Mouse (Mus musculus) kidney, postnatal 0 days (tissue): ENCODE results near the gene Ifitm5. TPM values are rescaled to one million over a fixed set of nuclear protein-coding genes. Genes with fewer than 3 reads are reported as not detected.

ENCODE experiments used
- ATAC-seq: fragments of 200-750 bp; cut with Nextera tagmentation; replicated peaks from 2 replicates; pipeline ENCODE4 v1.8.0; 2017; ENCODE audit warnings: low read depth, moderate number of reproducible peaks, moderate TSS enrichment, moderate library complexity; ENCODE audit not compliant: low FRiP score
- DNase-seq: peaks from one replicate; pipeline ENCODE4 v3.0.0-alpha.2; 2016; ENCODE audit warnings: low spot score
- H3K27ac ChIP-seq: fragments of 300-500 bp; sonication (generic); 2 replicates; pipeline ENCODE4 v1.5.1; 2014; ENCODE audit warnings: mild to moderate bottlenecking
- H3K27me3 ChIP-seq: fragments of 300-500 bp; sonication (generic); 2 replicates; pipeline ENCODE4 v1.6.1; 2014; ENCODE audit warnings: low read length, mixed read lengths; ENCODE audit not compliant: insufficient read depth
- H3K36me3 ChIP-seq: fragments of 300-500 bp; sonication (generic); 2 replicates; pipeline ENCODE4 v1.6.1; 2014; ENCODE audit warnings: low read length, mixed read lengths; ENCODE audit not compliant: insufficient read depth
- H3K4me1 ChIP-seq: fragments of 300-500 bp; sonication (generic); replicated peaks from 2 replicates; pipeline ENCODE4 v1.6.1; 2014; ENCODE audit warnings: antibody characterized with exemption, low read length, mixed read lengths; ENCODE audit not compliant: insufficient read depth
- H3K4me2 ChIP-seq: fragments of 300-500 bp; sonication (generic); 2 replicates; pipeline ENCODE4 v1.6.1; 2014; ENCODE audit warnings: mild to moderate bottlenecking, low read length, moderate library complexity, mixed read lengths
- H3K4me3 ChIP-seq: fragments of 300-500 bp; sonication (generic); replicated peaks from 2 replicates; pipeline ENCODE4 v1.5.1; 2014; ENCODE audit warnings: low read depth, low read length
- H3K9ac ChIP-seq: fragments of 300-500 bp; sonication (generic); 2 replicates; pipeline ENCODE4 v1.6.1; 2014; ENCODE audit warnings: low read depth, low read length
- H3K9me3 ChIP-seq: fragments of 300-500 bp; sonication (generic); replicated peaks from 2 replicates; pipeline ENCODE4 v1.6.1; 2016; ENCODE audit warnings: low read length, inconsistent platforms, mixed read lengths
- CTCF ChIP-seq: IDR thresholded peaks from 2 replicates; pipeline ENCODE4 v1.5.1; 2016; ENCODE audit warnings: antibody characterized with exemption, low read depth, mild to moderate bottlenecking, moderate library complexity
- WGBS: fragments of 180-500 bp; shearing (Covaris S2); extraction: QIAGEN DNeasy Blood & Tissue Kit; methylation state at CpG from one replicate; pipeline ENCODE4 v1.1.7; 2014; 5-methylcytosine and 5-hydroxymethylcytosine counted together
- polyA plus RNA-seq: library from polyadenylated mRNA; unstranded; fragments of >200 nt; fragmentation: Nextera tagmentation; extraction: Ambion mirVana; gene quantifications from 2 replicates; pipeline ENCODE4 v1.2.1, GENCODE M21; 2015

Ifitm5 gene
- polyA plus RNA-seq, 1 experiment from 2014 or later: 2.2 TPM

DNA sequence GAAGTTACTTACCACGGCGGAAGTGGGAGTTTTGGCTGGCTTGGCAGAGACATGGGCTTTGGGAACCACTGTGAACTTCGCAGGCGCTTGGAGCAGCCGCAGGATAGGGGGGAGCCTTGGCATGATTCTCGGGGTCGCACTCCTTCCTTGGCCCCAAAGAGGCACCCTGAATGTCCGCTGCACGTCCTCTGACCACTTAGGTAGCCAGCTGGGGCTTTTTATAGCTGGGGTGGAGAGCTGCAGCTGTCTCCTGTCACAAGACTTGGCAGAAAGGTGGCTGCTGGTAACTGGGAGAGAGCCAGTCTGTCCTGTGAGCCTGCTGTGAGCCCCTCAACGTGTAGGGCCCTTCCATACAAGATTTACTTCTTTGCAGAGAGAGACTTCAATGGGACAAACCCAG lies 49.9 kb downstream of the Ifitm5 start, which contains the start of gene Cox8b:
TSS of gene Cox8b (minus strand) at position 227 of the 400 bp plus-strand sequence.
- Histone ChIP-seq H3K4me2 (no peak within 1 kb of the TSS), H3K4me3 (no peak within 1 kb of the TSS), H3K4me1 (no peaks in the 10 kb centered on the region; the same call in 1 of the 2 replicates), H3K36me3 (peaks cover 17% of the 10 kb centered on the region), H3K27me3 (no peaks in the 10 kb centered on the region), H3K27ac (no peak within 1 kb of the TSS), H3K9me3 (no peaks in the 10 kb centered on the region), H3K9ac (no peak within 1 kb of the TSS)
- no peak for ATAC-seq
- WGBS: 53% methylated on average over 10 of the region's 10 CpGs
- no peak for TF ChIP-seq CTCF
- DNase-seq: no peak

DNA sequence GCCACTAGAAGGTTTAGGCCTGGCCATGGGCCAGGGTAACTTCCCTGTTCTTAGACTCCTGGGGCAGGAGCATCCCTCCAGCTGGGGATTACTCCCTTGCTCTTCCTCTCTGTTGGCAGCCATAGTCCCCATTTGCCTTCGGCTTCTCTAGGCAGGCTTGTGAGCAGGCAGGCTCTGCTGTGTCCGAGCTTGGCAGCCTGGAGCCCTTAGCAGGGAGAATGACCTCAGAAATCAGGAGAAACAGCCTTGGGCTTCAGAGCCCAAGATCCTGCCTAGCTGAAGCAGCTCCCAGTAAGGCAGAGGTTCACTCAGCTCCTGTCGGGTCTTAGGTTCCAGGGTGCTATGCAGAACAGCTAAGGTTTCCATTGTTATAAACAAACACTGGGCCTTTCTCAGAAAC lies 51.0 kb downstream of the Ifitm5 start:
- peaks cover 23% of the 10 kb centered on the region for H3K36me3 ChIP-seq
- no peaks in the 10 kb centered on the region for H3K27me3 ChIP-seq
- no peaks in the 10 kb centered on the region for H3K9me3 ChIP-seq
- H3K27ac ChIP-seq: no peak overlapping the region
- no peaks in the 10 kb centered on the region; the same call in 1 of the 2 replicates for H3K4me1 ChIP-seq
- no peak overlapping the region for H3K9ac ChIP-seq
- WGBS: 81% methylated on average over 3 of the region's 3 CpGs
- no peak for TF ChIP-seq CTCF
- DNase-seq (no peak), ATAC-seq (no peak)
- H3K4me2 ChIP-seq: no peak overlapping the region
- H3K4me3 ChIP-seq: no peak overlapping the region

Other genes with a start within 250 kb of the Ifitm5 start
- gene Cyp2e1, start 186.6 kb downstream of the Ifitm5 start, polyA plus RNA-seq: 4.4 and 6.2 TPM in 2 replicates
- gene Syce1, start 162.4 kb downstream of the Ifitm5 start, polyA plus RNA-seq: not detected in 2 replicates
- 1.2 and 1.3 TPM in 2 replicates for gene Zfp941, start 128.1 kb downstream of the Ifitm5 start, polyA plus RNA-seq
- gene Urah, start 115.3 kb downstream of the Ifitm5 start, polyA plus RNA-seq: 0.61 and 1.1 TPM in 2 replicates
- gene Scgb1c1, start 104.7 kb downstream of the Ifitm5 start, polyA plus RNA-seq: not detected in 2 replicates
- not detected in 2 replicates for gene Odf3, start 102.5 kb downstream of the Ifitm5 start, polyA plus RNA-seq
- gene Gm45785, start 94.0 kb downstream of the Ifitm5 start, polyA plus RNA-seq: 0.18 TPM in 1 of 2 replicates, not detected in the other
- gene Ric8a, start 93.3 kb downstream of the Ifitm5 start, polyA plus RNA-seq: 45.0 and 53.1 TPM in 2 replicates
- 48.0 and 53.9 TPM in 2 replicates for gene Bet1l, start 92.7 kb downstream of the Ifitm5 start, polyA plus RNA-seq
- gene Psmd13, start 68.3 kb downstream of the Ifitm5 start, polyA plus RNA-seq: 198 and 219 TPM in 2 replicates
- 47.2 and 48.6 TPM in 2 replicates for gene Sirt3, start 68.0 kb downstream of the Ifitm5 start, polyA plus RNA-seq
- 0.39 and 0.47 TPM in 2 replicates for gene Cox8b, start 49.8 kb downstream of the Ifitm5 start, polyA plus RNA-seq
- 2.1 and 2.6 TPM in 2 replicates for gene Nlrp6, start 29.4 kb downstream of the Ifitm5 start, polyA plus RNA-seq
- gene Pgghg, start 8.9 kb downstream of the Ifitm5 start, polyA plus RNA-seq: 20.3 and 20.7 TPM in 2 replicates
- gene Gm45717, start 5.6 kb upstream of the Ifitm5 start, polyA plus RNA-seq: 0.45 and 0.68 TPM in 2 replicates
- 1,203 and 1,251 TPM in 2 replicates for gene Ifitm2, start 5.7 kb upstream of the Ifitm5 start, polyA plus RNA-seq
- gene Ifitm1, start 16.9 kb upstream of the Ifitm5 start, polyA plus RNA-seq: 117 and 163 TPM in 2 replicates
- gene Ifitm3, start 60.5 kb upstream of the Ifitm5 start, polyA plus RNA-seq: 515 and 606 TPM in 2 replicates
- 1.1 and 1.5 TPM in 2 replicates for gene Ifitm6, start 67.6 kb upstream of the Ifitm5 start, polyA plus RNA-seq
- not detected in 2 replicates for gene Gm17387, start 78.8 kb upstream of the Ifitm5 start, polyA plus RNA-seq
- 6.4 and 7.4 TPM in 2 replicates for gene B4galnt4, start 110.8 kb upstream of the Ifitm5 start, polyA plus RNA-seq
- 11.1 and 13.4 TPM in 2 replicates for gene Pkp3, start 127.9 kb upstream of the Ifitm5 start, polyA plus RNA-seq
- 54.1 and 59.6 TPM in 2 replicates for gene Sigirr, start 150.3 kb upstream of the Ifitm5 start, polyA plus RNA-seq
- gene Ano9, start 167.5 kb upstream of the Ifitm5 start, polyA plus RNA-seq: 6.9 and 8.1 TPM in 2 replicates
- gene Ptdss2, start 172.1 kb upstream of the Ifitm5 start, polyA plus RNA-seq: 75.3 and 85.1 TPM in 2 replicates
- gene Rnh1, start 222.6 kb upstream of the Ifitm5 start, polyA plus RNA-seq: 136 and 147 TPM in 2 replicates
- 91.5 and 95.5 TPM in 2 replicates for gene Hras, start 243.7 kb upstream of the Ifitm5 start, polyA plus RNA-seq
- 9.9 and 10.8 TPM in 2 replicates for gene Lrrc56, start 243.9 kb upstream of the Ifitm5 start, polyA plus RNA-seq